Mouse (Mus musculus) heart, adult 9 months (tissue): ENCODE results near the gene Glrx3.
"Not testable (repeated sequence)": the region's sequence is repeated elsewhere in the genome, so short reads cannot be mapped to it uniquely, and the experiment has no call there.

ENCODE experiments used
- DNase-seq, 2 experiments: peaks; one replicate each; pipeline ENCODE4 v3.0.0; 2022; ENCODE audit warnings: low spot score in 2 of 2

Gene Glrx3

GRCm38 (mm10) chr7:137437440-137438178, at the start of gene Glrx3:
Glrx3 (plus strand) TSS chr7:137437614.
- peak; percentile 96 to 97 for DNase-seq

GRCm38 (mm10) chr7:137387863-137388262, 49.6 kb upstream of the Glrx3 start:
- DNase-seq = no peak

DNA sequence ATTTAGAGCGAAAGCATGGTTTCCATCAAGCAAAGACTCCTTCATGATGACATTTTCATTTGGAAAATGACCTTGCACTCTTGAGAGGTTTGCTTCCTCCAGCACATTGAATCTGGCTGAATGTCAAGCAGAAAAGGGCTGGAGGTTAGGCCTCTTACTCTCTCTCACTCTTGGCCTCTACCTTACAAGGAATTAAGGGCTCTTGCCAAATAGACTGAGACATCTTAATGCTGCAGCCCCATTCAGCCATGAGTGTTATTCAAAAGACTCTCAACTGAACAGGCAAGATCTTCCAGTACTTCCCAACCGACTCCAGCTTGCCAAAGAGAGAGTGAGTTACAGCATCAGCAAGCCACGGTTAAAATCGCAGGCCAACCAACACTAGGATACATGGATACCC, 42.0 kb upstream of the Glrx3 start:
- no peak for DNase-seq

- DNase-seq = no peak
Observed at GRCm38 (mm10) chr7:137397361-137397910, 40.0 kb upstream of the Glrx3 start.

DNA sequence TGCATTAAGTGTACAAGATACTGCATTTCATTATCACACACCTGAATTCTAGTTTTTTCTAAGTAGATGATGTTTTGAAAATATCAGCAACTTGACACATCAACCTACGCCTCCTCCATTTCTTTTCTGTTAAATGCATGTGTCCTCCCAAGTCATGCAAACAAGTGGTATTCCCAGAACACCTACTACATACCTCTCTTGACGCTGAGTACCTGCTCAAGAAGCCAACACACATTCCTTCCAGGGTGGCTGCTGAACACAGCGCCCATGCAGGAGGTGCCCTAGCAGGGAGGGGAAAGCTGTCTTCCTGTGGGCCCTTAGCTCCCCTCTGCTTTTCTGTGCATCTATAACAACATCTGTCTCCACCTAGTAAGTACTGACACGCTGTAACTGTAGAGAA, 38.4 kb upstream of the Glrx3 start:
- no peak for DNase-seq

DNA sequence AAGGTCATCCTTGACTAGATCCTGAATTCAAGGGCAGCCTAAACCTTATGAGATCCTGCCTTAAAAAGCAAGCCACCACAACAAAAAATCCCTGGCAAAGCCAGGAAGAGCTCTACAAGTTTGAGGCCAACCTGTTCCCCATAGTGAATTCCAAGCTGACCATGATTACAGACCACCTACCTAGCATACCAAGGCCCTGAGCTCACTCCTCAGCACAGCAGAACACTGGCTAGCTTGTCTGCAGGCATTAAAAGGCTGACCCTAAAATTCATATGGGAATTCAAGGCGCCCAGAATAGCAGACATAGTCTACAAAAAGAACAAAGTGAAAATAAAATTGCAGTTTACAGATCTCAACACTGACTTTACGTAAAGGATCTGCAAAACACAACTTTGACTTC, 33.3 kb upstream of the Glrx3 start:
- no peak for DNase-seq

DNA sequence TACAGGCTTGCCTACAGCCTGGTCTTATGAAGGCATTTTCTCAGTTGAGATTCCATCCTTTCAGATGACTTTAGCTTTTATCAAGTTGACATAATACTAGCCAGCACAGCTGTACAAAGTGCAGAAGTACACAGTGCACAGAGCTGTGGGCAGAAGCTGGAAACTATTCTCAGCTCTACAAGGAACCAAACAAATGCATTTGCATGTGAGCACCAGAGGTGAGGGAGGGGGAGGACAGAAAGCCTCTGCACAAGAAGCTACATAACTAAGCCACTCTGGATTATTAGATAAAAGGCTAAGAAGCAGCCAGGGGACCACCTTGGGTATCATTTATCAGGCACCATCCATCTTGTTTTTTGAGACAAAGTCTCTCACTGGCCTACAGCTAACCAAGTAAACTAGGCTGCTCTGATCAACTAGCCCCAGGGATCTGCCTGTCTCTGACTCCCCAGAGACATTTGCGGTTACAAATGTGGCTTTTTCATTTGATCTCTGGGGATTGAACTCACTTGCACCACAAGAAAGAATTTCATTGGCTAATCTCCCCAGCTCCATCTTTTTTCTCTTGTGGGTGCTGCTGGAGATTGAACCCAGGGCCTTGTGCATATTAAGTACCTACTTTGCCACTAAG, 29.9 kb upstream of the Glrx3 start:
- no peak for DNase-seq

GRCm38 (mm10) chr7:137410337-137411197, 26.8 kb upstream of the Glrx3 start, which contains the start of gene 9430038I01Rik:
9430038I01Rik (minus strand) TSS chr7:137410762.
- DNase-seq = peak; percentile 98

DNA sequence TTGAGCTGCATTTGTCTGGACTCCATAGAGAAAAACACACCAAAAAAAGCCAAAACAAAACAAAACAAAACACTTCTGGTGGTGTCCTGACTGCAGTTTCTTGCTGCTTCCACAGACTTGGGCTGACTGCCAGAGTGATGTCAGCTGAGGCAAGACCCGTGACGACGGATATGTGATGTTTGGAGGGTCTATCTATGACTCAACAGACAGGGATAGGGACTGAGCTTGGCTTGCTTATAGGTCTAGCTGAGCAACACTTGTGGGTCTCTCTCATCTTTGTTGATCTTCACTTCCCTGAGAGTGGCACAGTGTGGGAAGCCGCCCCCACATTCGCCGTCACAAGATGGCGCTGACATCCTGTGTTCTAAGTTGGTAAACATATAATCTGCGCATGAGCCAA, 22.7 kb upstream of the Glrx3 start:
- DNase-seq = no peak

DNA sequence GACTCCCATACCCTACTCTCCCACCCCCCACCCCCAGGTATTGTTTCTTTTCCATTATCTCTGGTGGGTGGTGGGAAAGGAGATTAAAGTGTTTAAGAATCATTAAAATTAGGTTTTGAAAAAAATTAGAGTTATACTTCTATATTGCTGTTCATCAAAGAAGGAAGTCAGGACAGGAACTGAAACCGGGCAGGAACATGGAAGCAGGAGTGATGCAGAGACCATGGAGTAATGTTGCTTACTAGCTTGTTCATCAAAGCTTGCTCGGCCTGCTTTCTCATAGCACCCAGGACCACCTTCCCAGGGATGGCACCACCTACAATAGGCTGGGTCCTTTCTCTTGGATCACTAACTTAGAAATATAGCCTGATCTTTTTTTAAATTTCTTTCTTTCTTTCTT, 16.9 kb upstream of the Glrx3 start:
- DNase-seq = no peak

GRCm38 (mm10) chr7:137421236-137421635, 16.2 kb upstream of the Glrx3 start:
- no peak for DNase-seq

DNA sequence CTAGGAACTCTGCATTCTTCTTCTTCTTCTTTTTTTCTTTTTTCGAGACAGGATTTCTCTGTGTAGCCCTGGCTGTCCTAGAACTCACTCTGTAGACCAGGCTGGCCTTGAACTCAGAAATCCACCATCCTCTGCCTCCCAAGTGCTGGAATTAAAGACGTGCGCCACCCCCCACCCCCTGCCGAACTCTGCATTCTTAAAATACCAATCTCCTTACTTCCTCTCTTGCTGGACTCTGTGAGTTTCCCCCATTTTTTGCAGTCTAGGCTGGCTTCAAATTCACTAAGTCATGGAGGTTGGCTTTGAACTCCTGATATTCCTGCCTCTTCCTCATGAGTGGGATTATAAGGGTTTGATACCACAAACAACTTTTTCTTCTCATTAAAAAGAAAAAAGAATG, 10.7 kb upstream of the Glrx3 start:
- no peak for DNase-seq

GRCm38 (mm10) chr7:137431769-137432603, 5.4 kb upstream of the Glrx3 start:
- no peak for DNase-seq

- DNase-seq = peak in 1 of 2 experiments; percentile 5
Observed at GRCm38 (mm10) chr7:137436901-137437300, 513 bp upstream of the Glrx3 start.

DNA sequence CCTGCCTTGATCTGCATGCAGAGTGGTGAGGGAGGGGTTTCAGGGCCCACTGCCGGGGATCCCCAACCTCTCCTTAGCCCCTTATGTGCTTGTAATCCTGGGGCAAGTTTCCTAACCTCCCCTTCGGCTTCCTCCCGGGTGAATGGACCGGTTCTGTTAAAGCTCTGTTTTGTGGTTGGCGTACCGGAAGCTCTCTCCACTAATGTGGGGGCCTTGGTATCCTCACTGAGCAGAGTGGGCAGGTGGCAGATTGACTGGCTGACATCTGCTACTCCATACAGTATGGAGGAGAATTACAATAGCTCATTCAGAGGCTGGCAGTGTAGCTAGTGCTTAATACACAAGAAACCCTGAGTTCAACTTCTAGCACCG, 751 bp downstream of the Glrx3 start:
- peak in 1 of 2 experiments; percentile 10 for DNase-seq

DNA sequence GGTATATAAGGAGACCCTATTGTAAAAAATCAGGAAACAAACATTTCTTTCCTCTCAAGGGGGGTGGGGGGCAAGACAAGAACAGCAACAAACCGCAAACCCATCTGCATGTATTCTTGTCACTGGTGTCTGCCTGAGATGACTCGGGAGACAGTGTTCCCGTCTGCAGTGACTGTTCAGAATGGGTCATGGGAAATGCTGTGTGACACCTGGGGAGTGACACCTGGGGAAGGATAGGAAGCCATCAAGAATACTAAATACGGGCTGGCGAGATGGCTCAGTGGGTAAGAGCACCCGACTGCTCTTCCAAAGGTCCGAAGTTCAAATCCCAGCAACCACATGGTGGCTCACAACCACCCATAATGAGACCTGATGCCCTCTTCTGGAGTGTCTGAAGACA, 1.5 kb downstream of the Glrx3 start:
- not testable (repeated sequence) for DNase-seq

DNA sequence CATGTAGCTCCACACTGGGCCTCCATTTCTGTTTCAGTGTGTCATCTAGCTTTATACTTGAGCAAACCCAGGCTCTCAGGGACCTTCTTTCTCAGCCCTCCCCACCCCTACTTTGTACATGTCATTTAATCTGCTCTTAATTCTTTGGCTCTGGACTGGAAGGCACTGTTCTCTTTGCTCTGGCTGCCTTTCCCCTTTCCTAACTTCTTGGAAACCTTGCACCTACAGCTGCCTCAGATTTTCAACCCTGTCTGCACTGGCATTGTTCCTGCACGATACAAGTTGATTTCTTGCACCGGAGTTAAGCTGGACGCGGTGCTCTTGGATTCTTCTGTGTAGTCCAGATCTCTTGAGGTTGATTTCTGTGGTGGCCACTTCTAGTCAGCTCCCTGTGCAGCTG, 5.5 kb downstream of the Glrx3 start:
- DNase-seq = peak; percentile 12 to 62

DNA sequence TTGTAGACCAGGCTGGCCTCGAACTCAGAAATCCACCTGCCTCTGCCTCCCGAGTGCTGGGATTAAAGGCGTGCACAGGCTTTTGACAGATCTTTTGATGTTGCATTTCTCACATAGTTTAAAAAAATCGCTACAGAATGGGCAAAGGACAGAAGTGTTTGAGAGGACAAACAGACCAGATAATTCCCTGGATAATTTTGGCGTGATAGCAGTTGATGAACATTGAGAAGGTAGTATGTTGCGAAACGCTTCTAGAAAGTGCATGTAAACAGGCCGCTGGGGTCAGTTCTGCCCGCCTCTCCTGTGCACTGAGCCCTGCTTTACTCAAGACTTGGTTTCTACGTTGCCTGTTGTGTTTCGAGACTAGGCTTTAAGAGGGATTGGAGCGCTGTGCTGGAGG, 7.9 kb downstream of the Glrx3 start:
- no peak for DNase-seq

- no peak for DNase-seq
Observed at GRCm38 (mm10) chr7:137461396-137461795, 24.0 kb downstream of the Glrx3 start.

DNA sequence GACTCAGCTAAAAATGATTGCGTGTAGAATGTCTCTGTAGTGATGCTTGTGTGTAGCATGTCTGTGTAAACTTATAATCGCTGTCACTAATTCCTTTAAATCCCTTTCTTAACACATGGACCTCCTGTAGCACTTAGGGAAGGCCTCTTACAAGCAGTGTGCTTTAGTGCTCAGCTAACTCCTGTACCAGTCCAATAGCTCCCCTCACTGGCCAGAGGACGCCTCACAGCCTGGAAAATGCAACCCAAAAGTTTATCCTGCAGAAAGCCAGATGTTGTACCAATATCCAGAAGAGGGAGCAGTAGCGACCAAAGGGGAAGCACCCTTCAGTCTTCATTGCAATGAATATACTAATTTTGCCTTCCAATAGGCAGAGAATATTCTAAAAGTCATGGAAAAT, 30.8 kb downstream of the Glrx3 start:
- peak in 1 of 2 experiments; percentile 10 for DNase-seq

- DNase-seq = no peak
Observed at GRCm38 (mm10) chr7:137471431-137472120, 34.2 kb downstream of the Glrx3 start.
